Mouse (Mus musculus): ENCODE measurements around the gene 2310030G06Rik.

2310030G06Rik gene

GRCm38 (mm10) chr9:50753947-50754346, 7.6 kb upstream of the 2310030G06Rik start:
- H3K36me3 ChIP-seq (ENCODE audit: control insufficient read depth, insufficient read depth, low read length, poor library complexity, severe bottlenecking): no peaks in the 10 kb centered on the region
- H3K27me3 ChIP-seq (ENCODE audit: control insufficient read depth, insufficient read depth, low read length, poor library complexity, severe bottlenecking): no peaks in the 10 kb centered on the region
- no peak for DNase-seq (ENCODE audit: low read depth, low spot score)

GRCm38 (mm10) chr9:50752784-50753615, 6.7 kb upstream of the 2310030G06Rik start:
- DNase-seq (ENCODE audit: low read depth, low spot score): no peak
- Histone ChIP-seq H3K36me3 (ENCODE audit: control insufficient read depth, insufficient read depth, low read length, poor library complexity, severe bottlenecking) (no peaks in the 10 kb centered on the region), H3K27me3 (ENCODE audit: control insufficient read depth, insufficient read depth, low read length, poor library complexity, severe bottlenecking) (no peaks in the 10 kb centered on the region)

- no peaks in the 10 kb centered on the region for H3K36me3 ChIP-seq (ENCODE audit: control insufficient read depth, insufficient read depth, low read length, poor library complexity, severe bottlenecking)
- DNase-seq (ENCODE audit: low read depth, low spot score): no peak
- H3K27me3 ChIP-seq (ENCODE audit: control insufficient read depth, insufficient read depth, low read length, poor library complexity, severe bottlenecking): no peaks in the 10 kb centered on the region
Observed at GRCm38 (mm10) chr9:50752054-50752602, 5.8 kb upstream of the 2310030G06Rik start, which contains the start of gene Hspb2. Hspb2 (minus strand) TSS chr9:50752354.

DNA sequence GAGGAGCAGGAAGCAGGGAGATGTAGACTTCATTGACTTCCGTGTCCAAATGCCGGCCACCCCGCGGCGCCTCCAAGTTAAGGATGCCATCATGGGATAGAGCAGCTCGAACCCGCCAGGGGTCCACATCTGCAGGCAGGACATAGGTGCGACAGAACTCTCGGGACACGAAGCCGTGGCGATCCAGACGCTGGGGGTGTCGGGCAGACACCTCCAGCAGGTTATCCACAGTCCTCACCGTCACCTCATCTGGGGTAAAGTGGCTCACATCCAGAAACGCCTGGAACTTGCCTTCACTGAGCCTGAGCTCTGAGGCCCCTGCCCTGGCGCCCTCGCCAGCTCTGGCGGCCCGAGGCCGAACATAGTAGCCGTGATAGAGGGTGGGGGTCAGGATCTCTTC, 5.0 kb upstream of the 2310030G06Rik start, which contains the start of gene Cryab:
Gene Cryab, plus strand, starts transcription at position 3 of the 400 bp plus-strand sequence.
- DNase-seq (ENCODE audit: low read depth, low spot score): no peak

GRCm38 (mm10) chr9:50750706-50751105, 4.4 kb upstream of the 2310030G06Rik start:
- H3K27me3 ChIP-seq (ENCODE audit: control insufficient read depth, insufficient read depth, low read length, poor library complexity, severe bottlenecking): no peaks in the 10 kb centered on the region

More for the DNA sequence above, 5.0 kb upstream of the 2310030G06Rik start, which contains the start of gene Cryab:
- Histone ChIP-seq H3K27me3 (ENCODE audit: control insufficient read depth, insufficient read depth, low read length, poor library complexity, severe bottlenecking) (no peaks in the 10 kb centered on the region), H3K36me3 (ENCODE audit: control insufficient read depth, insufficient read depth, low read length, poor library complexity, severe bottlenecking) (no peaks in the 10 kb centered on the region)

DNA sequence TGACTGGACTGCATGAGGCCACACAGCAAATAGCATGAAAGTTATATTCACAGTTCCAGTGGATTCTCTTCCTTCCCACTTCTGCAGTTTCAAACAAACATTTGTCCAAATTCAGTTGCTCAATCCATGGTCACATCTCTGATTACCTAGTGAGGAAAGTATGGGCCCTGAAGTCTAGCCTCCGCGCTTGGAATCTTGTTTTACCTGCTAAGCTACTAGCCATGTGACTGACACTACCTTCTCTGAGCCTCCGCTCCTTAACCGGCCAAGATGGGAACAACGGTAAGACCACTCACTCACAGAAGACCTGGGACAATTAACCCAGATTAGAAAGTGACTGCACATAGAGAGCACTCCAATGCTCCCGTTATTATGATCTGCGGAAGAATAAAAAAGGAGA, 530 bp downstream of the 2310030G06Rik start:
- no peaks in the 10 kb centered on the region for H3K36me3 ChIP-seq (ENCODE audit: control insufficient read depth, insufficient read depth, low read length, poor library complexity, severe bottlenecking)
- no peak for DNase-seq (ENCODE audit: low read depth, low spot score)
- H3K27me3 ChIP-seq (ENCODE audit: control insufficient read depth, insufficient read depth, low read length, poor library complexity, severe bottlenecking): no peaks in the 10 kb centered on the region; the same call in 1 of the 2 replicates

More at GRCm38 (mm10) chr9:50750706-50751105, 4.4 kb upstream of the 2310030G06Rik start:
- DNase-seq (ENCODE audit: low read depth, low spot score): no peak
- H3K36me3 ChIP-seq (ENCODE audit: control insufficient read depth, insufficient read depth, low read length, poor library complexity, severe bottlenecking): no peaks in the 10 kb centered on the region

DNA sequence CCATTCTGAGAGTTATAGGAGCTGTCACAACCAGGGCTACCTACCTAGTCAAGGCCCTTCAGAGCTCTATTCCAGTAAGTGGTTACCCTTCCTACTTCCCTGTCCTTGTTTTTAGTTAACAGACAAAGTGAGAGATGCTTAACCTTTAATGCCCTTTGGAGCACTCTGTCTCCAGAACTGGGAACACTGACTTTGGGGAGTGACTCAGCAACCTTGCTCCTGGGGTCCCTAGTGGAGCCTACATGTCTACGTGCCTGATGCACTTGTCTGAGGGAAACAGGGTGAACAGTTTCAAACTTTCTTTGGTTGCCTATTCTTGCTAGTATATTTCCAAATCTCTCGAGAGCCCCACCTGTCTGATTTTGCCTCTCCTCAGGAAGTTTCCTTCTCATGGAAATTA, 3.6 kb downstream of the 2310030G06Rik start:
- H3K36me3 ChIP-seq (ENCODE audit: control insufficient read depth, insufficient read depth, low read length, poor library complexity, severe bottlenecking): no peaks in the 10 kb centered on the region

DNA sequence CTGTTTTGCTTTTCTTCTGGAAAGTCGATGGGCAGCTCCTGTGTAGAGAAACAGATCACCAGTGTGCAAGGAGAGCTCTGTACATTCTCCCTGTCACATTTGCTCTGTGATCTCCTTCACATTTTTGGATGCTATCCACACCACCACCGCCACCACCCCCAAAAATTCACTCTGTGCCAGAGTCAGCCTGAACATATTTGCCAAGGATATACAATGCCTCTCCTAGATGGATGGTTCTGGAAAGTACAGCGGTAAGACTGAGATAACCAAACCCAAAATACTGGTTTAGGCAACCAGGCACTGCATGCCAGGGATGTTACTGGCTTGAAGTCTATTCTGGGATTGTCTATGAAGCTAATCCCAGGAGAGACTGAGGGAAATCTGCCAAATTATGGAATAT, 4.1 kb downstream of the 2310030G06Rik start:
- Histone ChIP-seq H3K36me3 (ENCODE audit: control insufficient read depth, insufficient read depth, low read length, poor library complexity, severe bottlenecking) (no peaks in the 10 kb centered on the region), H3K27me3 (ENCODE audit: control insufficient read depth, insufficient read depth, low read length, poor library complexity, severe bottlenecking) (no peaks in the 10 kb centered on the region; the same call in 1 of the 2 replicates)
- no peak for DNase-seq (ENCODE audit: low read depth, low spot score)

More for the DNA sequence above, 3.6 kb downstream of the 2310030G06Rik start:
- no peak for DNase-seq (ENCODE audit: low read depth, low spot score)
- no peaks in the 10 kb centered on the region; the same call in 1 of the 2 replicates for H3K27me3 ChIP-seq (ENCODE audit: control insufficient read depth, insufficient read depth, low read length, poor library complexity, severe bottlenecking)

DNA sequence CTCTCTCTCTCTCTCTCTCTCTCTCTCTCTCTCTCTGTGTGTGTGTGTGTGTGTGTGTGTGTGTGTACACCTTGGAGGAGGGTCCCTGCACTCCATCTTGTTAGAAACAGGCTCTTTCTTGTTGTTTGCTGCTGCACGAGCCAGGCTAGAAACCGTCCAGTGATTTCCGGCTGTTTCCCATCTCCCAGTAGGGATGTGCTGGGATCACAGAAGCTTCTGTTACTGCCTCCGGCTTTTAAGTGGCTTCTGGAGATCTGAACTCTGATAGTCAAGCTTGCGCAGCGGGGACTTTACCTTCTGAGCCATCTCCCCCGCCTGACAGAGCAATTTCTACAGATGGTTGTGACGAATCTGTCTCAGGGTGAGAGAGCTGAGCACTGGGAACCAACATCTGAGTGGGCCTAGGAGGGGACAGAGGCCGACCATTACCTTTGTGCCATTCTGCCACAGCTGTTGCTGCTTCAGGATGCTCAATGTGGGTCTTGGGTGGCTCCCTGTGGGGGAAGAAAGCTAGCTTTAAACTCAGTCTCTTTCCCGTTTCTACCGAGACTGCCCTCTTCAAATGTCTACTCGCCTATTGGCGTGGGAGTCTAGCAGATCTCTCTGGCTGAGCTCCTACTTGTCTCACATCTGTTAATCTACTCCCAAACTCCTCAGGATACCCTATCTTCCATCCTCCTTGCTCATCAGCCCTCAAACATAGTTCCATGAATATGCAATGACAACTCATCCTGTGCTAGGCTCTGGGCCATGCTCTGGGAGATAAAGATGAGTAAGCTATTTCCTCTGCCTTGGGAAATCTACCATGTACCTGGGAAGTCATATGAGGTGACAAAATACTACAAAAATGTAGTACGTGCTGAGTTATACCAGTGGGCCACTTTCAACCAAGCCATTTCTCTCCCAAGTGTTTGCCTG, 5.2 kb downstream of the 2310030G06Rik start:
- no peaks in the 10 kb centered on the region; the same call in 1 of the 2 replicates for H3K27me3 ChIP-seq (ENCODE audit: control insufficient read depth, insufficient read depth, low read length, poor library complexity, severe bottlenecking)
- DNase-seq (ENCODE audit: low read depth, low spot score): no peak
- H3K36me3 ChIP-seq (ENCODE audit: control insufficient read depth, insufficient read depth, low read length, poor library complexity, severe bottlenecking): no peaks in the 10 kb centered on the region

GRCm38 (mm10) chr9:50738914-50739870, 7.1 kb downstream of the 2310030G06Rik start, which contains the start of gene Dixdc1:
Dixdc1 (minus strand) TSS chr9:50739517.
- no peaks in the 10 kb centered on the region for H3K36me3 ChIP-seq (ENCODE audit: control insufficient read depth, insufficient read depth, low read length, poor library complexity, severe bottlenecking)
- peak; percentile 77 for DNase-seq (ENCODE audit: low read depth, low spot score)
- no peaks in the 10 kb centered on the region; the same call in 1 of the 2 replicates for H3K27me3 ChIP-seq (ENCODE audit: control insufficient read depth, insufficient read depth, low read length, poor library complexity, severe bottlenecking)

GRCm38 (mm10) chr9:50734989-50735388, 11.3 kb downstream of the 2310030G06Rik start:
- peak; percentile 63 for DNase-seq (ENCODE audit: low read depth, low spot score)
- no peaks in the 10 kb centered on the region; the same call in 1 of the 2 replicates for H3K27me3 ChIP-seq (ENCODE audit: control insufficient read depth, insufficient read depth, low read length, poor library complexity, severe bottlenecking)

DNA sequence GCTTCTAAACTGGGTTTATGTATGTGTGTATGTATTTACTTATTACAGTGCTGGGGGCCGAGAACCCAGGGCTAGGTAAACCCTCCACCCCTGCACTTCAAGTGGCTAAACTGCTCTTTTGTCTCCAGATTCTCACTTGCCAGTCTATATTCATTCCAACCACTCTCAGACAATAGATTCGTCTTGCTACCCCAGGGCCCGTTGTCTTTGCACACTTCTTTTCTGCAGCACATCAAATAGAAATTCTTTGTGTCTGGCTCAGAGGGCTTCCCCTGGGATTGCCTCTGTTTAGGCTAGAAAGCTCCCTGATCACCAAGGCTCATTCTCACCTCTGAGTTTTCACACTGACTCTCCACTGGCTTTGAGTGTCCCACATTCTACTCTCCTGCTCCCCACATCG, 13.8 kb downstream of the 2310030G06Rik start:
- H3K27me3 ChIP-seq (ENCODE audit: control insufficient read depth, insufficient read depth, low read length, poor library complexity, severe bottlenecking): no peaks in the 10 kb centered on the region; the same call in 1 of the 2 replicates
- DNase-seq (ENCODE audit: low read depth, low spot score): no peak
- no peaks in the 10 kb centered on the region for H3K36me3 ChIP-seq (ENCODE audit: control insufficient read depth, insufficient read depth, low read length, poor library complexity, severe bottlenecking)

More at GRCm38 (mm10) chr9:50734989-50735388, 11.3 kb downstream of the 2310030G06Rik start:
- H3K36me3 ChIP-seq (ENCODE audit: control insufficient read depth, insufficient read depth, low read length, poor library complexity, severe bottlenecking): no peaks in the 10 kb centered on the region

DNA sequence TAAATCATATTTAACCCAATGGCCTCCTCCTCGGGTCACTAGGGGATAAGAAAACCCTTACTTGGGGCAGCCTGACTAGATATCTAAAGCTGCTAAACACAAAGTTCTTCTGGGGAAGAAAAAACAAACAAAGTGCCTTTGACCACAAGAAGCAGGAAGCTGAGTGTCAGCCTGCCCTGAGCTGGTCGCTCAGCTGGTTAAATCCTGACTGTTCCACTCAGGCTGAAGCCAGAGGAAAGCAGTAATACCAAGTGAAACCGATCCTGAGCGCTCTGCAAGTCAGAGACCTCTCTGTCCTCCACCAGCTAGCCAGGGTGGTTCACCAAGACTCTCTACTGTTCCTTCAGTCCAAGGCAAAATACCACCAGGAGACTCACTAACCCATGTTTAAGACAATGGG, 16.7 kb downstream of the 2310030G06Rik start:
- no peak for DNase-seq (ENCODE audit: low read depth, low spot score)
- Histone ChIP-seq H3K36me3 (ENCODE audit: control insufficient read depth, insufficient read depth, low read length, poor library complexity, severe bottlenecking) (no peaks in the 10 kb centered on the region), H3K27me3 (ENCODE audit: control insufficient read depth, insufficient read depth, low read length, poor library complexity, severe bottlenecking) (no peaks in the 10 kb centered on the region; the same call in none of the 2 replicates)

All from splenic B cell, adult 2 months (primary cell).